Mouse (Mus musculus): ENCODE results near the gene Zfp462.
A peak's percentile ranks its signal among the peaks of the same experiment; 100 is the strongest.

Zfp462 gene

DNA sequence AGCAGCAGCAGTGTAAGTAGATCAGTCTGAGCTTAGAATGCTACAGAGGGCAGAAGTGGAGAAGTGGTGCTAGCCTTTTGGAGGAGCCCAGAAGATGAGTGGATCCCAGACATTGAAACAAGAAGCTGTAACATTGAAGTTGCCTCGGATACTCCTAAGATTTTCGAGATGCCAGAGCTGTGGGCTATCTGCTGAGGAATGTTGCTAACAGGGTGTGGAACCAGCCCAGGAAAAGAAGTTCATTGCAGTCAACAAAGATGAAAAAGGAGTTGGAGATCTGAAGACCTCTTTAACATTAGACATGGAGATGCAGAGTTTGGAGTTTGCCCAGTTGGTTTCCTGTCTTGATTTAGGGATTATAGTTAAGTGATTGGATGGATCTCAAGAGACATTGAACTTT lies 51.2 kb downstream of the Zfp462 start:
- no peak for DNase-seq (ENCODE audit: low spot score in 2 of 2)

DNA sequence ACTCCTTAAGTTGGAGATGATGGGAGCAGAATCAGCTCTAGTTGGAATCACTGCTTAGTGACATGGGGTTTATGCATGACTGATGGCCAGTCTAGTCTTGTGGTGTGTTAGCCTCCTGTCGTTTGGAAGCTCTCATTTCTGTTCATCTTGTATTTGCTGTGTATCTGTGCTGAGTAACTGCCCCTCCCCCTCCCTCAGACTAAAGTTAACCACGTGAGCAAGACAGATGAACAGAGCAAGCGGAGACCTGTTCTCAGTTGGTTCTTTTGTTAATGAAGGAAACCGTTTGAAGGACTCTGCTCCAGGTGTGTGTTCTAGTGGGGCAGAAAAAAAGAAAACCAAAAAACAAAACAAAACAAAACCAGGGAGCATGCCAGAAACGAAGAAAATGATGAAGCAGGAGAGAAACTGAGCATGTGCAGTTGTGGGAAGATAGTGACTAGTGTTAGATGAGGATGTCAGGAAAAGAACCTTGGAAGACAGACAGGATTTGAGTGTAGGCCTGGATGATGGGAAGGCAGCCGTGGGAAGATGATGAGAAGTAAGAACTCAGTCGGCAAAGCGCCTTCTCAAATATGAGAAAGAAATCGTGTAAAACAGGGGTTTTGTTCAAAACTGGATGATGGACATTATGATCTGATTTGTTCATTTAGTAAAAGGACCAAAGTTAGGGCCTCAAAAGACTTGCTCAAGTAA lies 53.4 kb downstream of the Zfp462 start:
- DNase-seq (ENCODE audit: low spot score in 2 of 2): no peak

DNA sequence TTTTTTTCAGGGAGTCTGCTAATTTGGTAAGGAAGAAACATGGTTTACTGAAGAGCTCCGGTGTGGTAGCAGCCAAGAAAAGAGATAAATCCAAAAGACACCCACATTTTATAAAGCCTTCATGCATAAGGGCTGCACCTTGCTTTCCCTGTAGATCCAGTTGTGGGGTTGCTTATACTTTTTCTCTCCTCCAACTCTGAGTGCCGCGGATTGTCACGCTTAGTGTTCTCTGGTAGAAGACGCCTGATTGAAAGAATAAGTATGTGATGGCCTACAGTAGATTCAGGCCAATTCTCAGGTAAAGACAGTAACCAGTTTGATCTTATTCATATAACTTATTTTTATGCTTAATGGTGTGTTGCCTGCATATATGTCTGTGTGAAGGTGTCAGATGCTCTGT lies 54.7 kb downstream of the Zfp462 start:
- DNase-seq (ENCODE audit: low spot score in 2 of 2): no peak

DNA sequence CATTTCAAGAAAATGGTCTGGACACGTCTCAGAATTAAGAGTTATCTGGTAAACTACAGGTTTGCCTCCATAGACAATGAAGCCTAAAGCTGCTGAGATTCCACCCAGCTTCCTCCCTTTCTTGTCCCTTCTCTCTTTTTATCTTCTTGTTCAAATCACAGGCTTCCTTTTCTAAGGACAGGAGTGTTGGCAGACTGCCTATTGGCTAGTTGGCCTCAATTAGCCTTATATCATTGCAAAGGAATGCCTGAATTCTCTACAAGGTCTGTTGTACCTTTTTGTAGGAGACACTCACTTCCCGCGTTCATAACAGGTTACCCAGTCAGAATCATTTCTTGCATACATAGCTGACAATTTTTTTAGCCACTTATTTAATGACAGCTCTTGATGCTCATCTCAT lies 56.5 kb downstream of the Zfp462 start:
- DNase-seq (ENCODE audit: low spot score in 2 of 2): no peak

DNA sequence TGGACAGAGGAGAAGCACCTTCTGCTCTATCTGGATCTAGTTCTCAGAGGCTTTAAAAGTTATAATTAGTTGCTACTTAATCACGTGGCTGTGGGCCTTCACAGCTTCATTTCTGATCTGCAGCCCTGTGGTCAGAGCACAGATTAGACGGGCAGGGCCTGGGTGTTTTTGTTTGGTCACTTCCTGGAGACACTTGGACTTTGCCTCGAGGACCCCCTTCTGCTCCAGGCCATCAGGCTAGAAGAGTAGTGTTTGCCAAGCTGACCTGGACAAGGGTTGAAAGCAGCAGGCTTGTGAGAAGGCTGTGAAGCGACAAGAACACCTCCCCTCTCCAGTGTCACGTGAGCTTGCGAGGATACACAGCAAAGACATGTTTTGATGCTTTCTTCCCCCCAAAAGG lies 58.3 kb downstream of the Zfp462 start:
- no peak for DNase-seq (ENCODE audit: low spot score in 2 of 2)

GRCm38 (mm10) chr4:55005066-55005465 lies 60.2 kb downstream of the Zfp462 start:
- no peak for DNase-seq (ENCODE audit: low spot score in 2 of 2)

DNA sequence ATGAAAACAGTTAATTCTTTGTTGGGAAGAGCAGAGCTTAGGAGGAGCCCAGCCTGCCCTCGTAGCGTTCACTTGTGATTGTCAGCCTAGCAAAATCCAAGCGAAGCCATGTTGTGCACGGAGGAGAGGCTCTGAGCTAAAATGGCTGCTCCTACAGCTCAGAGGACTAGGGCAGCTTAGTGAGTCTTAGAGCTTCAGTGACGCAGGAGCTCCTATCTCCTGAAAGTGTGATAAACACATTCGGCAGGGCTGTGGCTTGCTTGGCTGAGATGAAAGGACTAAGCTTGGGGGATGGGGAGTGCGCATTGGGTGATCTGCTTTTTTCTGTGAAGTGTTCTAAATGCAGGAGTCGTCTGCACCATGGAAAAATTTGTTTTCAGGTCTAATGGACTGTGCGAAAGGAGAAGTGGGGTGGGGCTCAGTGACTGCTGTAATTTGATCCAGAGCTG lies 60.7 kb downstream of the Zfp462 start:
- DNase-seq (ENCODE audit: low spot score in 2 of 2): peak; percentile 43 to 62

- no peak for DNase-seq (ENCODE audit: low spot score in 2 of 2)
Observed at GRCm38 (mm10) chr4:55006024-55006423, 61.2 kb downstream of the Zfp462 start.

DNA sequence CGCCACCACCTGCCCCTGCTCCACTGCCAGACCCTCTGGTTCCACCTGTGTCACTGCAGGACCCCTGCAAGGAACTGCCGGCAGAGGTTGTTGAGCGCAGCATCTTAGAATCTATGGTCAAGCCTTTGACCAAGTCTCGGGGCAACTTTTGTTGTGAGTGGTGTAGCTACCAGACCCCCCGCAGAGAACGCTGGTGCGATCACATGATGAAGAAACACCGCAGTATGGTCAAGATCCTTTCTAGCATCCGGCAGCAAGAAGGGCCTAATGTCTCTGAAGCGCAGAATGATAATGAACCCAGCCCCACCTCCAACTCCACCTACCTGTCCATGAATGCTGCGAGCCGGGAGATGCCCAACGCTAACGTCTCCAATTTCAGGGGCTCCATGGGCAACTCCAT lies 63.8 kb downstream of the Zfp462 start:
- no peak for DNase-seq (ENCODE audit: low spot score in 2 of 2)

- DNase-seq (ENCODE audit: low spot score in 2 of 2): no peak
Observed at GRCm38 (mm10) chr4:55011391-55011790, 66.5 kb downstream of the Zfp462 start.

DNA sequence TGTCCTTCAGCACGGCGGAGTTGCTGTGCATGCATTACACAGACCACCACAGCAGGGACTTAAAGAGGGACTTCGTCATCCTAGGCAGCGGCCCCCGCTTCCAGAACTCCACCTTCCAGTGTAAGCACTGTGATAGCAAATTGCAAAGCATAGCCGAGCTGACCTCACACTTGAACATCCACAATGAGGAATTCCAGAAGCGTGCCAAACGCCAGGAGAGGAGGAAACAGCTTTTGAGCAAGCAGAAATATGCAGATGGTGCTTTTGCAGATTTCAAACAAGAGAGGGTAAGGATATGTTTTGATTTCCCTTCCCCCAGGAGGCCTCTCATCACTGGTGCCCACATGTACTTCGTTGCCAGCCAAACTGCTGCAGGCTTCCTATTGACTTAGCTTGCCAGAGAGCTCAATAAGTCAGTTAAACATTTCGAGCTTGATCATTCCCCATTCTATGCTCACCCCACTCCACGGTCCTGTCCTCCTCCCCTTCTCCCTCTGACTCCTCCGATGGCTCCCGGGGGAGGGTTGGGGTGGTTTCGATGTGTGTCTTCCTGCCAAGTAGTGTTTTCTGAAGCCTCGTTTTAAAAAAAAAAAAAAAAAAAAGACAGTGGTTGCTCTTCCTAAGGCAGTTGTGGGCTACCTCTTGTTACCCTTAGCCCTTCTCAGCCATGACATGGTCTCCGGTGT lies 68.9 kb downstream of the Zfp462 start:
- DNase-seq (ENCODE audit: low spot score in 2 of 2): peak; percentile 55 to 66

- no peak for DNase-seq (ENCODE audit: low spot score in 2 of 2)
Observed at GRCm38 (mm10) chr4:55014731-55015463, 70.0 kb downstream of the Zfp462 start.

DNA sequence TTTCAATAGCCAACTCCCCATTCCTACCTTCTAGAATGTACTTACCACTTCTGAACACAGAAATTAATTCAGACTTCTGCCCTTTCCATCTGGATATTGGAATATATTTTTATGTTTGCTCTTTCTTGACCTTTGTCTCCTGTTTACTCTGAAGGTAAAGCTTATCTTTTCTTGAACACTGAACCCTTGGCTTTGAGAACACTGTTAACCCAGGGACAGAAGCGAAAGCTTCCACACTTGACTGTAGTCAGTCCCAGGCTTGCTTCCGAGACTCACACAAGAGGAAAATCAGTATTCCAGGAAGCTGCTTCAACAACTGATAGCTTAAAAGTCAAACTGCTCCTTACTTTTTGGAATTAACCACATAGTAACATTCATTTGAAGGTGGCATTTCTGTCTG lies 70.7 kb downstream of the Zfp462 start:
- DNase-seq (ENCODE audit: low spot score in 2 of 2): no peak

- no peak for DNase-seq (ENCODE audit: low spot score in 2 of 2)
Observed at GRCm38 (mm10) chr4:55026109-55026646, 81.3 kb downstream of the Zfp462 start.

DNA sequence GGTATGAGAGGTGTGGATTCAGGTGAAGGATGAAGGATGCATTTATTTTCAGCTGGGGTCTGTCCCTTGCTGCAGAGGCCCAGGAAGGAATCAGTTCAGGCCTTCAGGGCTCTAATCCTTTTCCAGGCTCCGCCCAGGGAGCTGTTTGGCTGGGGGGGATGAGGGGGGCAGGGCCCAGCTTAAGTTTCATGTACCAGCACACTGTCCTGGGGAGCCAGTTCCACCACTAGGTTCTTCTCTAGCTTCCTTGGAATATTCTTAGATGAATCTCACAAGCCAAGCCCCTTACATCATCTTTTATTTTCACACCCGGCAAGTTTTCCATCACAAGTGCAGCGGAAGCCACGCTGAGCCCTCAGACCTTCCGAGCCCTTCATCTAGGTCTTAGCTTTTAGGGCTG lies 85.6 kb downstream of the Zfp462 start:
- DNase-seq (ENCODE audit: low spot score in 2 of 2): no peak

GRCm38 (mm10) chr4:55032317-55032930 lies 87.6 kb downstream of the Zfp462 start:
- no peak for DNase-seq (ENCODE audit: low spot score in 2 of 2)

DNA sequence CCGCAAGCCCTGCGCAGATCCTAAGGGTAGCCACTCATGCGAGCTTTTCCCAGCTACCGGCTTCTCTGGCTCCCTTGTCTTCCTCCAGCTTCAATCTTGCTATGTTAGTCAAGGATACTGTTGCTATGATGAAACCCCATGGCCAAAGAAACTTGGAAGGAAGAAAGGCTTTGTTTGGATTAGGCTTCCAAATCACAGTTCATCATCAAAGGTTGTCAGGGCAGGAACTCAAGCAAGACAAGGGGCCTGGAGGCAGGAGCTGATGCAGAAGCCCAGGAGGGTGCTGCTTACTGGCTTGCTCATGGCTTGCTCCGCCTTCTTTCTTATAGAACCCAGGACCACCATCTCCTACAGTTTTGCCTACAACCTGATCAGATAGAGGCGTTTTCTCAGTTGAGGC lies 88.6 kb downstream of the Zfp462 start:
- no peak for DNase-seq (ENCODE audit: low spot score in 2 of 2)

- no peak for DNase-seq (ENCODE audit: low spot score in 2 of 2)
Observed at GRCm38 (mm10) chr4:55038139-55038538, 93.3 kb downstream of the Zfp462 start.

- DNase-seq (ENCODE audit: low spot score in 2 of 2): peak in 1 of 2 experiments; percentile 34
Observed at GRCm38 (mm10) chr4:55040258-55040964, 95.6 kb downstream of the Zfp462 start.

DNA sequence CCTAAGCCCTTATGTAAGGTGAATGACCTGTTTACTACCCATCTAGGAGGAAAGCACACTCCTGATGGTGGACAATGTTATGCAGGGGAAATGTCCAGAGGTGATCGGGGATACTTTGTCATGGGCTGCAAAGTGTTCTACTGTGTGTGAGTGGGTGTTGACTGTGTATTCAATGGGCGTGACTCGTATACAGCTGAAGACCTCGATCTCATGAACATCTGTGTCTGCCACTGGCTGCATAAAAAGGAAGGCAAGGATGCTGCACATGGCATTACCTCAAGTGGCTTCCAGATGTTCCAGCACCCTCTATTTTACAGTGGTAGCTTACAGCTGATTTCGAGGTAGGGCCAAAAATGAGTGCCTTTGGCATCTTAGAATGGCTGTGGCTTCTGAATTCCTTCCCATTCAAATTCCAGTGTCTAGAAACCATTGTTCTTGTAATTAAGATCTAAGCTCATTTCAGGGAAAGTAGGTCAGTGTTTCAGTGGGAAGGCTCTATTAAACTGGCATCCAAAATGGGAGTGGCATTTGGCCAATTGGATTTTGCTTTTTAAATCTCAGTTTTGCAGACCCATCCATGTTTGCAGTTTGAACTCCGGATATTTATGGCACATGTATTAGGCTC lies 96.4 kb downstream of the Zfp462 start:
- DNase-seq (ENCODE audit: low spot score in 2 of 2): no peak

DNA sequence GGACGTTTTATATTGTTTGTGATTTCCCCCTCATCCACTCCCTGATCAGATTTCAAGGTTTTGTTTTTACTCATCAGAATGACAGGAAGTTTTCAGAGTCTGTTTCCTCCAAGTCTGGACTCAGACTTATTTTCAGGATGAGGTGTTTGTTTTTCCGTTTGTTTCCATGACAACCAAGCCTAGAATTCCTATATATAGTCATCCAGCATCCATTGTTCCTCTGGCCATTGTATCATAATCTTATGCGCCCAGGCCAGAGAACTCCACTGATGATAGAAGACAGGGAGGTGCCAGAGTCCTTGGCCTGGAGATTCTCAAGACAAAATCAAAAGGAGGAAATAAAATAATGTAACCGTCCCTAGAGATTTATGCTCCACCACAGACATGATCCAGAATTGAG lies 97.7 kb downstream of the Zfp462 start:
- no peak for DNase-seq (ENCODE audit: low spot score in 2 of 2)
